Mouse (Mus musculus) limb, embryonic 15.5 days (tissue): ENCODE measurements at regions not wholly inside any gene's neighbourhood (a gene's known extent, or its start where the extent isn't known, plus 50 kb on each side); places are given as distances from the start of the nearest gene placed in this dataset.

ENCODE experiments used
- ATAC-seq: fragments of 200-750 bp; cut with Nextera tagmentation; 2 replicates; pipeline ENCODE4 v1.8.0; 2017; ENCODE audit warnings: low read depth, moderate TSS enrichment; ENCODE audit not compliant: insufficient number of reproducible peaks, low FRiP score, low TSS enrichment
- H3K27ac ChIP-seq: fragments of 300-500 bp; sonication (generic); 2 replicates; pipeline ENCODE4 v1.5.1; 2015; ENCODE audit warnings: moderate library complexity, mild to moderate bottlenecking, inconsistent platforms
- H3K27me3 ChIP-seq: fragments of 300-500 bp; sonication (generic); 2 replicates; pipeline ENCODE4 v1.6.1; 2015; ENCODE audit warnings: inconsistent platforms
- H3K36me3 ChIP-seq: fragments of 300-500 bp; sonication (generic); 2 replicates; pipeline ENCODE4 v1.6.1; 2015; ENCODE audit warnings: inconsistent platforms
- H3K4me1 ChIP-seq: fragments of 300-500 bp; sonication (generic); 2 replicates; pipeline ENCODE4 v1.6.1; 2015; ENCODE audit warnings: inconsistent platforms
- H3K4me2 ChIP-seq: fragments of 300-500 bp; sonication (generic); 2 replicates; pipeline ENCODE4 v1.6.1; 2015; ENCODE audit warnings: mild to moderate bottlenecking, inconsistent platforms
- H3K4me3 ChIP-seq: fragments of 300-500 bp; sonication (generic); 2 replicates; pipeline ENCODE4 v1.5.1; 2015; ENCODE audit warnings: mild to moderate bottlenecking, inconsistent platforms
- H3K9ac ChIP-seq: fragments of 300-500 bp; sonication (generic); 2 replicates; pipeline ENCODE4 v1.6.1; 2015; ENCODE audit warnings: inconsistent platforms
- H3K9me3 ChIP-seq: fragments of 300-500 bp; sonication (generic); 2 replicates; pipeline ENCODE4 v1.6.1; 2016; ENCODE audit warnings: inconsistent platforms
- WGBS: fragments of 180-500 bp; shearing (Covaris S2); methylation state at CpG from one replicate; pipeline ENCODE4 v1.1.7; 2015; 5-methylcytosine and 5-hydroxymethylcytosine counted together

GRCm38 (mm10) chr8:49195333-49195640 lies 351.5 kb upstream of the Tenm3 start:
- H3K4me3 ChIP-seq, result no peak overlapping the region
- no peaks in the 10 kb centered on the region for H3K36me3 ChIP-seq
- no peak overlapping the region for H3K9ac ChIP-seq
- no peak overlapping the region for H3K27ac ChIP-seq
- 88% methylated on average over 4 of the region's 4 CpGs for WGBS
- H3K4me1 ChIP-seq, result no peaks in the 10 kb centered on the region
- no peaks in the 10 kb centered on the region for H3K27me3 ChIP-seq
- H3K9me3 ChIP-seq, result no peaks in the 10 kb centered on the region
- H3K4me2 ChIP-seq, result no peak overlapping the region
- ATAC-seq, result no peak

- H3K9me3 ChIP-seq, result no peaks in the 10 kb centered on the region
- H3K9ac ChIP-seq, result no peak overlapping the region
- WGBS, result 75% methylated on average over 11 of the region's 11 CpGs
- no peaks in the 10 kb centered on the region for H3K36me3 ChIP-seq
- no peak overlapping the region for H3K4me3 ChIP-seq
- ATAC-seq, result no peak
- no peak overlapping the region for H3K27ac ChIP-seq
- no peak overlapping the region for H3K4me2 ChIP-seq
- no peaks in the 10 kb centered on the region for H3K27me3 ChIP-seq
- no peaks in the 10 kb centered on the region for H3K4me1 ChIP-seq
Observed at GRCm38 (mm10) chr8:49194592-49195332, 351.0 kb upstream of the Tenm3 start.

GRCm38 (mm10) chr8:49186853-49187252 lies 343.1 kb upstream of the Tenm3 start:
- no peak overlapping the region for H3K4me2 ChIP-seq
- ATAC-seq, result no peak

GRCm38 (mm10) chr8:49175386-49175785 lies 331.6 kb upstream of the Tenm3 start:
- no peaks in the 10 kb centered on the region for H3K9me3 ChIP-seq
- 85% methylated on average over 4 of the region's 4 CpGs for WGBS
- H3K4me2 ChIP-seq, result no peak overlapping the region
- no peaks in the 10 kb centered on the region for H3K36me3 ChIP-seq
- H3K27ac ChIP-seq, result no peak overlapping the region
- H3K27me3 ChIP-seq, result no peaks in the 10 kb centered on the region
- H3K4me3 ChIP-seq, result no peak overlapping the region
- no peak for ATAC-seq
- H3K4me1 ChIP-seq, result no peaks in the 10 kb centered on the region
- no peak overlapping the region for H3K9ac ChIP-seq

More at GRCm38 (mm10) chr8:49186853-49187252, 343.1 kb upstream of the Tenm3 start:
- Histone ChIP-seq H3K4me3 (no peak overlapping the region), H3K9ac (no peak overlapping the region), H3K27me3 (no peaks in the 10 kb centered on the region), H3K9me3 (no peaks in the 10 kb centered on the region), H3K4me1 (no peaks in the 10 kb centered on the region), H3K27ac (no peak overlapping the region), H3K36me3 (no peaks in the 10 kb centered on the region)
- 69% methylated on average over 3 of the region's 3 CpGs for WGBS

GRCm38 (mm10) chr8:49174956-49175355 lies 331.2 kb upstream of the Tenm3 start:
- H3K27ac ChIP-seq, result no peak overlapping the region
- no peak for ATAC-seq
- 84% methylated on average over 2 of the region's 2 CpGs for WGBS
- H3K9ac ChIP-seq, result no peak overlapping the region
- no peak overlapping the region for H3K4me3 ChIP-seq
- H3K4me2 ChIP-seq, result no peak overlapping the region
- no peaks in the 10 kb centered on the region for H3K4me1 ChIP-seq
- no peaks in the 10 kb centered on the region for H3K9me3 ChIP-seq
- H3K36me3 ChIP-seq, result no peaks in the 10 kb centered on the region
- no peaks in the 10 kb centered on the region for H3K27me3 ChIP-seq

- no peak overlapping the region for H3K9ac ChIP-seq
- no peaks in the 10 kb centered on the region for H3K27me3 ChIP-seq
- H3K36me3 ChIP-seq, result no peaks in the 10 kb centered on the region
- no peak overlapping the region for H3K4me3 ChIP-seq
- WGBS, result 33% methylated on average over 4 of the region's 4 CpGs
- no peak for ATAC-seq
- H3K9me3 ChIP-seq, result no peaks in the 10 kb centered on the region
- H3K4me1 ChIP-seq, result 0 out of 2 replicates have a peak, but pooled peaks cover 3% of the 10 kb centered on the region
- H3K4me2 ChIP-seq, result no peak overlapping the region
- H3K27ac ChIP-seq, result no peak overlapping the region
Observed at GRCm38 (mm10) chr8:49159318-49159717, 315.6 kb upstream of the Tenm3 start.

GRCm38 (mm10) chr8:49158201-49158600 lies 314.4 kb upstream of the Tenm3 start:
- Histone ChIP-seq H3K27me3 (no peaks in the 10 kb centered on the region), H3K36me3 (no peaks in the 10 kb centered on the region), H3K27ac (no peak overlapping the region), H3K9ac (no peak overlapping the region), H3K4me2 (no peak overlapping the region), H3K9me3 (no peaks in the 10 kb centered on the region), H3K4me1 (0 out of 2 replicates have a peak, but pooled peaks cover 3% of the 10 kb centered on the region), H3K4me3 (no peak overlapping the region)
- ATAC-seq, result no peak
- 37% methylated on average over 4 of the region's 4 CpGs for WGBS

GRCm38 (mm10) chr8:49136503-49137044 lies 292.8 kb upstream of the Tenm3 start:
- H3K4me1 ChIP-seq, result no peaks in the 10 kb centered on the region
- no peaks in the 10 kb centered on the region for H3K27me3 ChIP-seq
- H3K27ac ChIP-seq, result no peak overlapping the region
- no peak overlapping the region for H3K9ac ChIP-seq
- no peaks in the 10 kb centered on the region for H3K36me3 ChIP-seq
- H3K9me3 ChIP-seq, result no peaks in the 10 kb centered on the region
- no peak overlapping the region for H3K4me2 ChIP-seq
- H3K4me3 ChIP-seq, result no peak overlapping the region
- no peak for ATAC-seq
- 83% methylated on average over 10 of the region's 10 CpGs for WGBS

- H3K36me3 ChIP-seq, result no peaks in the 10 kb centered on the region
- no peaks in the 10 kb centered on the region for H3K9me3 ChIP-seq
- H3K4me3 ChIP-seq, result no peak overlapping the region
- 27% methylated on average over 6 of the region's 6 CpGs for WGBS
- peak overlapping the region; percentile 17; the same call in 1 of the 2 replicates for H3K4me2 ChIP-seq
- peak overlapping the region; percentile 51; the same call in 1 of the 2 replicates for H3K27ac ChIP-seq
- peaks cover 23% of the 10 kb centered on the region for H3K4me1 ChIP-seq
- H3K27me3 ChIP-seq, result no peaks in the 10 kb centered on the region
- 0 out of 2 replicates have a peak, but pooled peaks have one; percentile 10 for ATAC-seq
- H3K9ac ChIP-seq, result no peak overlapping the region
Observed at GRCm38 (mm10) chr8:49109095-49109494, 265.3 kb upstream of the Tenm3 start.

- Histone ChIP-seq H3K9me3 (no peaks in the 10 kb centered on the region), H3K4me3 (no peak overlapping the region), H3K27ac (peak overlapping the region; percentile 51; the same call in 1 of the 2 replicates), H3K27me3 (no peaks in the 10 kb centered on the region), H3K4me1 (peaks cover 23% of the 10 kb centered on the region), H3K4me2 (peak overlapping the region; percentile 17; the same call in 1 of the 2 replicates), H3K36me3 (no peaks in the 10 kb centered on the region), H3K9ac (no peak overlapping the region)
- 28% methylated on average over 4 of the region's 4 CpGs for WGBS
- peak; percentile 87 for ATAC-seq
Observed at GRCm38 (mm10) chr8:49108665-49109064, 264.9 kb upstream of the Tenm3 start.

- Histone ChIP-seq H3K4me2 (no peak overlapping the region), H3K9me3 (no peaks in the 10 kb centered on the region), H3K4me1 (peaks cover 23% of the 10 kb centered on the region), H3K4me3 (no peak overlapping the region), H3K36me3 (no peaks in the 10 kb centered on the region), H3K27ac (no peak overlapping the region), H3K9ac (no peak overlapping the region), H3K27me3 (no peaks in the 10 kb centered on the region)
- WGBS, result 47% methylated on average over 3 of the region's 3 CpGs
- ATAC-seq, result no peak
Observed at GRCm38 (mm10) chr8:49106531-49106930, 262.8 kb upstream of the Tenm3 start.

- no peak overlapping the region for H3K27ac ChIP-seq
- 76% methylated on average over 7 of the region's 7 CpGs for WGBS
- H3K4me3 ChIP-seq, result no peak overlapping the region
- no peak overlapping the region for H3K4me2 ChIP-seq
- H3K9me3 ChIP-seq, result no peaks in the 10 kb centered on the region; the same call in 1 of the 2 replicates
- ATAC-seq, result no peak
- H3K36me3 ChIP-seq, result no peaks in the 10 kb centered on the region
- H3K9ac ChIP-seq, result no peak overlapping the region
- no peaks in the 10 kb centered on the region for H3K4me1 ChIP-seq
- no peaks in the 10 kb centered on the region for H3K27me3 ChIP-seq
Observed at GRCm38 (mm10) chr8:49101156-49101555, 257.4 kb upstream of the Tenm3 start.
